Mouse (Mus musculus) ovary, postnatal 36 days (tissue): ENCODE measurements at regions not wholly inside any gene's neighbourhood (a gene's known extent, or its start where the extent isn't known, plus 50 kb on each side); places are given as distances from the start of the nearest gene placed in this dataset.

ENCODE experiments used
- DNase-seq: peaks from one replicate; pipeline ENCODE4 v3.0.0; 2022; ENCODE audit warnings: low spot score, mixed read lengths

GRCm38 (mm10) chr2:94590494-94590893, 152.6 kb upstream of the Api5 start:
- no peak for DNase-seq

GRCm38 (mm10) chr2:94587255-94587654, 149.3 kb upstream of the Api5 start:
- DNase-seq = no peak

- no peak for DNase-seq
These were observed 133.7 kb upstream of the Api5 start for GRCm38 (mm10) chr2:94571646-94572045.

GRCm38 (mm10) chr2:94541230-94541905, 103.4 kb upstream of the Api5 start:
- no peak for DNase-seq

GRCm38 (mm10) chr2:94536631-94537030, 98.7 kb upstream of the Api5 start:
- no peak for DNase-seq

GRCm38 (mm10) chr2:94531175-94531574, 93.2 kb upstream of the Api5 start:
- DNase-seq = no peak

GRCm38 (mm10) chr2:94524536-94524935, 86.6 kb upstream of the Api5 start:
- DNase-seq = peak; percentile 28

GRCm38 (mm10) chr2:94516866-94517265, 78.9 kb upstream of the Api5 start:
- no peak for DNase-seq

GRCm38 (mm10) chr2:94512027-94512426, 74.1 kb upstream of the Api5 start:
- no peak for DNase-seq

GRCm38 (mm10) chr2:94500649-94501048, 62.7 kb upstream of the Api5 start:
- DNase-seq = no peak

GRCm38 (mm10) chr2:94498516-94498915, 60.6 kb upstream of the Api5 start:
- no peak for DNase-seq
